Mouse (Mus musculus) cortical plate, adult 2 months (tissue): Measurements from ENCODE around the gene Lpin2. TPM values are rescaled to one million over a fixed set of nuclear protein-coding genes. Genes with fewer than 3 reads are reported as not detected.

Experiments used
- H3K27ac ChIP-seq: fragments of 200-500 bp; 2 replicates; pipeline ENCODE4 v1.5.1; 2012; ENCODE audit warnings: low read length, control low read depth, inconsistent platforms; ENCODE audit not compliant: insufficient read depth
- H3K4me1 ChIP-seq: fragments of 200-500 bp; 2 replicates; pipeline ENCODE4 v1.6.1; 2011; ENCODE audit warnings: low read length; ENCODE audit not compliant: control insufficient read depth, insufficient read depth
- H3K4me3 ChIP-seq: fragments of 200-500 bp; 2 replicates; pipeline ENCODE4 v1.5.1; 2011; ENCODE audit warnings: mild to moderate bottlenecking, low read length, control low read depth; ENCODE audit not compliant: insufficient read depth
- CTCF ChIP-seq: fragments of 200-500 bp; IDR thresholded peaks from 2 replicates; pipeline ENCODE4 v1.5.1; 2011; ENCODE audit warnings: mild to moderate bottlenecking, control low read depth, low read length; ENCODE audit not compliant: insufficient read depth; ENCODE audit errors: extremely low read depth
- POLR2A ChIP-seq: fragments of 200-500 bp; IDR thresholded peaks from 2 replicates; pipeline ENCODE4 v1.6.1; 2011; ENCODE audit warnings: mild to moderate bottlenecking, low read length, control low read depth; ENCODE audit not compliant: insufficient read depth; ENCODE audit errors: extremely low read depth
- polyA plus RNA-seq: library from polyadenylated mRNA; depleted of rRNA; stranded (reverse); fragments of >200 nt; gene quantifications from 2 replicates; pipeline ENCODE4 v1.2.3, GENCODE M21; 2012

The Lpin2 gene
- polyA plus RNA-seq, 1 experiment: 33.9 TPM

DNA sequence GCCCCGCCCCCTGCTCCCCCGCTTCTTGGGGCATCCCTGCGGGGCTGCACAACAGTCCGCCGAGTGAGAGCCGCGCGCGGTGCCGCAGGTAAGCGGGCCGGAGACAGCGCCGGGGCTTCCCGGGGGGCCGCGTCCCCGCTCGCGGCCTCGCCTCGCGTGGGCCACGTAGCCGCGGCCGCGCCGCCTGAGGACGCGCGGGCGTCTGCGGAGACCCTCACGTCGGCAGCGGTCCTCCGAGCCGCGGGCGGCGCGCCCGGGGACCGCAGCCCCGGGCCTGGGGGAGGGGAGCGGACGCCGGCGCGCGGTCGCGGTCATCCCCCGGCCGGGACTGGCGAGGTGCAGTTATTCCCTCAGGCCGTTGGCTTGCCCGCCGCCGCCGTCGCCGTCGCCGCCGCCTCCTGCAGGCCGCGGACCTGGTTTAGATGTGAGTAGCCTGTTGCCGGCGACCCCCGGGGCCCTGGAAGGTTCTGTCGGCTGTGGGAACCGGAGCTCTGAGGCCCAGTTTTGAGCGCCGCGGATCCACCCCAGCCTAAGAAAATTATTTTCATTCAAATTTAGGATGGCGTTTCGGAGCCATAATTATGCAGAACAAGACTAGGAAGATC is 1.4 kb downstream of the Lpin2 start:
- TF ChIP-seq POLR2A: no peak
- no peak for TF ChIP-seq CTCF
- H3K27ac ChIP-seq: peak overlapping the region; percentile 84
- peak overlapping the region; percentile 65 for H3K4me3 ChIP-seq
- H3K4me1 ChIP-seq: peaks cover 1% of the 10 kb centered on the region; the same call in 1 of the 2 replicates

DNA sequence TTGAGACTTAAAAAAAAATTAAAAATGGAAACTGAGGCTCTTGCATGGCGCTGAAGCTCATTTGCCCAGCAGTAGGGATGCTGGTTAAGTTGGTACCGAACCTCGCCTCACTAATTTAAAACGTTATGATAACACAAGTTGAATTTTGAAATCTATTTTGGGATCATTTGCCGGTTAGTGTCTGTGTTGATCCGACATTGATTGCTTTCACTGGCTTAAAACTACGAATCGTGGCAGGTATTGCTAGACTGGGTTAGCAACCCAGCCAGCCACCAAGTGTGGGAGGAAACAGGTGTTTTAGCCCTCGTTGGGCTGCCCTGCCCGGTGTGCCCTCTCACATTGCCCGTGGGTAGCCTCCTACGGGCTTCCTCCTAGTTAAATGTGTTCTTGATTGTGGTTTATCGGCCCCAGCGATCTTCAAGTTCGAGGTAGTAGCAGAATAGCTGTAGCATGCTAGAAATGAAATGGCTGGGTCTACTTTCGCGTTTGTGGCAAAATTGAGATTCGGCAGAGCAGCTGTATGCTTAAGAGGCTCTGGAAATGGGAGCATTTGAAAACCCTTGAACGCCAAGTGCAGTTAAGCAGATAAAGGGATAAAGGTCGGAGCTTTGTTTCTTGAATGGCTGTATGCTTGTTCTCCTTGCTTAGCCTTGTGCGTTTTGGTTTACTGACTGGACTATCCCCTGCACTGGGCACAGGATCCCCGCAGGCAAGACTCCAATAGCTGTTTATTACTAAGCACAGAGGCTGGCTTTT is 2.2 kb downstream of the Lpin2 start:
- peak overlapping the region; percentile 84 for H3K27ac ChIP-seq
- peak overlapping the region; percentile 65 for H3K4me3 ChIP-seq
- TF ChIP-seq POLR2A: no peak
- no peak for TF ChIP-seq CTCF
- H3K4me1 ChIP-seq: peaks cover 1% of the 10 kb centered on the region; the same call in 1 of the 2 replicates

DNA sequence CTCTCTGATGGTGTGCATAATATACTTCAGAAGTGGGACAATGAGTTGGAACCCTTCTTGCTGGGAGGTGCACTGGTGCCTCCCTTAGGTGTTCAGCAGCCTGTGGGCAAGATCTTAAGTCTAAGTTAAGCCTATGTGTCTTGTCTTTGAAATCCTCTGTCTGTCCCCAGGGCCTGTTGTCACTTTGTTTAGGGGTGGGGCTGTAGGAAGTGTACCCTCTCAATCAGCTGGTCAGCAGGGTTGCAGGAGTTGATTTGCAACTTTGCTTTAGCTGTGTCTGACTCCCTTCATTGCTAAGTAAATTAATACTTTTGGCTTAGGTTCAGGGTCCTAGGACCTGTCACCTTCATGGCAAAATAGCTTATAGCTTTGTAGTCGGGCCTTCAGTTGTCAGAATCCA is 3.0 kb downstream of the Lpin2 start:
- no peak overlapping the region for H3K27ac ChIP-seq
- peaks cover 1% of the 10 kb centered on the region; the same call in 1 of the 2 replicates for H3K4me1 ChIP-seq
- peak overlapping the region; percentile 65; the same call in 1 of the 2 replicates for H3K4me3 ChIP-seq
- no peak for TF ChIP-seq CTCF

DNA sequence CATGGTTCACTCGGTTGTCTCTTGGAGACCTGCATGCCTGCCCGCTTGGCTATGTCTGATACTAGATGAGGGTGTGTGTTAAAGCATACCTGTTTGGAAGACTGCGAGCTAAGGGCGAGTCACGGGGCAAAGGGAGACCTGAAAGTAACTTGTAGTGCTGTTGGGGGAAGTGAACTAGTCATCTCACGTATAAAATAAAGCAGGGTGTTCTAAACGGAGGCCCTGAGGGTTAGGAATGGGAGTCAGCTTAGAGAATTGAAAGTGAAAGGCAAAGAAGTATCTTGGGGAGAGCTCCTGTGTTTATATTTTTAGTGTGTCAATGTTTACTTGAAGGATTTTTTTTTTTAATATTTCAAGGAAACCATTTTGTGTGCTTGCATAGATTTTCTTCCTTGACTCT is 8.2 kb downstream of the Lpin2 start:
- no peak overlapping the region for H3K27ac ChIP-seq
- no peak overlapping the region for H3K4me3 ChIP-seq
- TF ChIP-seq CTCF: no peak
- TF ChIP-seq POLR2A: no peak
- no peaks in the 10 kb centered on the region; the same call in 1 of the 2 replicates for H3K4me1 ChIP-seq

DNA sequence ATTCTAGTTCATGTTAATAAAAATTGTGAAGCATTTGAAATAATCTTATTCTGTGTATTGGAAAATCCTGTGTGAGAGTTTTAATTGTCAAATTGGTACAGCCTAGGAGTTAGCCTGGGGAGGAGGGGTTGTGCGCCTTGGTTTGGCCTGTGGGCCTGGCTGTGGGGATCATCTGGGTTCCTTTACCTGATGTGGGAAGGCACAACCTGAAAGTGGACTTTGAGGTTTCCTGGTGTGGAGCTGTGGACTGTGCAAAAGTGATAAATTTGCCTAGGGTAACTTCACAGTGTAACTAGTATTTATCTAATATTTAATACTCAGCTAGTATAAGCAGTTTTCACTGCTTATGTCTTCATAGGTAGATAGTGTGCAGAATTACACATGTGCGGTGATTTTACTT is 8.7 kb downstream of the Lpin2 start:
- TF ChIP-seq CTCF (no peak), POLR2A (no peak)
- Histone ChIP-seq H3K4me1 (no peaks in the 10 kb centered on the region; the same call in 1 of the 2 replicates), H3K4me3 (no peak overlapping the region), H3K27ac (no peak overlapping the region)

DNA sequence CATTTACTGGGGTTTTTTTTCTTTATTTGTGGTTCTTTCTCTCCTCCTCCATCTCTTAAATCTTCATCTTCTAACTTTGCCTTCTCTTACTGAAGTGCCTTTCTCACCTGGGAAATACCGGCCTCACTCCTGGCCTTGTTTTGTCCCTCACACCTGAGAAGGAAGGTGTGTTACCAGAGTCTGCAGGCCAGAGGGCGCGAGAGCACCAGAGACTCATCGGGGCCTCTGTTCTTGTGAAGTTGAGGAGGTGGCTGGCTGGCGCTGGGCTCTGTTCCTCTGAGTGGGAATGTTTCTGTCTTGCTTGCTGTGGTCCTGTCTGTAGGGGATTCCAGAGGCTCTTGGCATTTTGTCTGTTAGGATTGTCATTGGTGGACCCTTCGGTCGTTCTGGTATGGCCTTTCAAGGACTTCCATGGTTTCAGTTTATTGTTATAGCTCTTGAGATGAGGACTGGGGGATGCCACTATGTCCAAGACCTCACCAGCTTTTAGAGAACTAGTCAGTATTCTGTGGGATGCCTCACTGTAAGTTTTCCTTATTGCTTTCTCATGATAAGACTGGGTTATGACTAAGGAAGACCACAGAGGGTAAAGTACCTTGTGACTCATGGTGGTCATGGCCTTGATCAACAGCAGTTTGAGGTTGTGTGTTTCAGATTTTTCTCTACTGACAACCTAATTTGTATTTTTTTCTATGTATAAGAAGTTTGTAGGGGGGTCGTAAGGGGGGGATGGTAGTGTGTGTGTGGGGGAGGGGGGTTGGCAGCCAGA is 9.5 kb downstream of the Lpin2 start:
- Histone ChIP-seq H3K4me3 (no peak overlapping the region), H3K4me1 (no peaks in the 10 kb centered on the region; the same call in 1 of the 2 replicates)

DNA sequence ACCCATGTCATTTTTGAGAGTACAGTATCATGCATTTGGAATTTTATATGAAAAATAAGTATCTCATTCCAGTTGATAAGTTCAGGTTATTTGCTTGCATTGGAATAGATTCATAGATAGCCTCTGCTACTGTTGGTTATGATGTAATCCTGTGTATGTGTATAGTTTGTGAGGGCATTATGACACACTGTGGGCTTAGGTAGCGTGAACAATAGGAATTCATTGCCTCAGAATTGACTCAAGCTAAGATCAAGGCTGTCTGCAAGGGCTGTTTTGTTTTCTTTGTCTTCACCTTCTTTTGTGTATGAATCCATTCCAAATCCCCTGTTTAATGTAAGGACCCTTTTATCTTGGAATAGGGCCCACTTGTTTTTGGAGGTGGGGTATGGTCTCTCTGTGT is 10.7 kb downstream of the Lpin2 start:
- TF ChIP-seq CTCF: no peak
- TF ChIP-seq POLR2A: no peak
- H3K4me3 ChIP-seq: no peak overlapping the region
- H3K4me1 ChIP-seq: no peaks in the 10 kb centered on the region; the same call in 1 of the 2 replicates
- H3K27ac ChIP-seq: no peak overlapping the region

More for the DNA sequence above, 9.5 kb downstream of the Lpin2 start:
- H3K27ac ChIP-seq: no peak overlapping the region
- no peak for TF ChIP-seq POLR2A
- TF ChIP-seq CTCF: no peak

DNA sequence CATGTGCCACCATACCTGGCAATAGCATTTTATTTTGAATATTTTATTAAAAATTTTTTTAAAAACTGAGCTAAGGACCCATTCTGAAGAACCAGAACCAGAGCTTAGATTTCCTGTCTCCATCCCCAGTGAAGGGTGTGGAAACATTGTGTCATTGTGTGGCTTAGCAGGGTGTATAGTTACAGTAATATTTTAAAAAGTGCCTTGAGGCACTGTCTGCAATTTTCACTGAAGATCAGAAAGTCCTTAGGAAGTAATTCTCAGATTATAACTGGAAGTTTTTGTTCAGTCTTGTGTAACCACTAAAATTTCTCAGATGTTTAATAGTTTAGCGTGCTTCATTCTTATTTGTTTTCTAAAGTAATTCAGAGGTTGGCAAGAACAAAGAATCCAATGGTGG is 11.1 kb downstream of the Lpin2 start:
- Histone ChIP-seq H3K27ac (no peak overlapping the region), H3K4me3 (no peak overlapping the region), H3K4me1 (no peaks in the 10 kb centered on the region; the same call in 1 of the 2 replicates)
- TF ChIP-seq POLR2A (no peak), CTCF (no peak)

DNA sequence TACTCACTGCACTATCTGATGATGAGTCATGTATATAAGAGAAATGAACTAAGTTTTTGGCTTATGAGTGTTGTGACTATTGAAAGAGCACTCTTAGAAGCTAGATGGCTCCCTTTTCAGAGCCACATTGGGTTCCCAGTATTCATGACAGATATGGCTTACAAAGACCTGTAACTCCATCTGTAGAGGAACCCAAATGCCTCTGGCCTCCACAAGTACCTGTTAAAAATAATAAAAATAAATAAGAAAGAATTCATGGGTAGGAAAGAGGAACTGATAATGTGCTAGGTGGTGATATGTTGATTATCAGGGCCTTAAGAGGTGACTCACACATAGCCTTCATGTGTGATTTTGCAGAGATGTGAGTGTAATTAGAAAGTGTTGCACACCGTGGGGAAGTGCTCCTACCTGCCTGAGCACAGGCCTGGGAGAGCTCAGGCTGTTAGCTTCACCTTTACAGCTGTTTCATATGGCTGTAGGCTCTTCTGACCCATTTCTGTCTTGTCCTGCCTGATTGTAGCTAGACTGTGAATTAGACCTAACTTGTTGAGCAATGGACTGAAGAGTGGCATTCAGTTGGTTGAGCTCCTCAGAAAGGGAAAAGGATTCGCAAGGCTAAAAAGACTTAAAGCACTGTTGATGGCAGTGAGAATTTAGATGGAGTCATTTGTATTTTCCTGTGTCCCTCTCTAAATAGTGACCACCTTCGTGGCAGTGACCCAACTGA is 12.7 kb downstream of the Lpin2 start:
- Histone ChIP-seq H3K27ac (no peak overlapping the region), H3K4me3 (no peak overlapping the region), H3K4me1 (no peaks in the 10 kb centered on the region; the same call in 1 of the 2 replicates)
- TF ChIP-seq POLR2A (no peak), CTCF (no peak)
